Mouse (Mus musculus): ENCODE data around the gene Serhl. TPM values are rescaled to one million over a fixed set of nuclear protein-coding genes. Genes with fewer than 3 reads are reported as not detected.
"Not testable (repeated sequence)": the region's sequence is repeated elsewhere in the genome, so short reads cannot be mapped to it uniquely, and the experiment has no call there.

The Serhl gene
- polyA plus RNA-seq (2014; fragmentation: Nextera tagmentation; extraction: Ambion mirVana), result 56.4 and 68.5 TPM in 2 replicates

DNA sequence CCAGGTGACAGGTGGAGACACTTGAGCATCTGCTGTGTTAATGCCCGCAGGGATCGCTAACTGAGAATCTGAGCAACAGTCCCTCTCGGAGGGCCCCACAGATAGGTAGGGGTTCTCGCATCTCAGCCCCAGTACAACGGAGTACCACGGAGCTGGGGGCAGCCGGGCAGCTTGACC is at the start of gene Serhl:
TSS of gene Serhl (plus strand) at position 78 of the 177 bp plus-strand sequence.
- no peak within 1 kb of the TSS for H3K27ac ChIP-seq (ENCODE audit: low read depth, low read length)

DNA sequence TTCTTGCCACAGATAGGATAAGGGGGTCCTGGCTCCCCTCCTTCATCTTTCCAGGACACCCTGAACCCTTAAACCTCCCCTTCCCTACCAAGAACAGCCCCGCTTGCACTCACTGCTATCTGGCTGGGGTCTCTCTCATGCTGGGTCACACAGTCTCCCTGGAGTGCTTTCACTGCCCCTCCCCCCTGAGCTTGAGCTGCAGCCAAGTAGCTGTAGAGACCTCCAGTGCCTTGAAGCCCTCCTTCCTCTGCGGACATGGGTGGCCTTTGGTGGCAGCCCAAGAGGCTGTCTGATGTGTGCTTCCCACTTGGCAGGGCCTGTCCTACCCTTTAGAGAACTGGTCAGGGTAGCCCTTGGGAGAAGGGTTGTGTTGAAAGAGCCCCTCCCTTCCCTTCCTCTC is 49.1 kb upstream of the Serhl start:
- no peak overlapping the region for H3K4me2 ChIP-seq
- H3K4me3 ChIP-seq (ENCODE audit: low read depth, low read length), result no peak overlapping the region
- no peak for ATAC-seq (replicated peaks; ENCODE audit: insufficient number of reproducible peaks, low FRiP score, low TSS enrichment)
- H3K4me1 ChIP-seq (ENCODE audit: control insufficient read depth, insufficient read depth, low read length), result peaks cover 22% of the 10 kb centered on the region
- peaks cover 5% of the 10 kb centered on the region for H3K27me3 ChIP-seq (ENCODE audit: control insufficient read depth, insufficient read depth, low read length)
- 35% methylated on average over 2 of the region's 2 CpGs for WGBS (ENCODE audit: insufficient replicate concordance)
- no peak overlapping the region for H3K27ac ChIP-seq (ENCODE audit: low read depth, low read length)
- H3K9ac ChIP-seq (ENCODE audit: low read depth, low read length), result no peak overlapping the region
- H3K36me3 ChIP-seq (ENCODE audit: control insufficient read depth, insufficient read depth, low read length), result no peaks in the 10 kb centered on the region
- H3K9me3 ChIP-seq (replicated peaks; ENCODE audit: control insufficient read depth, low read length), result no peaks in the 10 kb centered on the region

More for the DNA sequence above, at the start of gene Serhl:
- no peaks in the 10 kb centered on the region for H3K36me3 ChIP-seq (ENCODE audit: control insufficient read depth, insufficient read depth, low read length)
- H3K9ac ChIP-seq (ENCODE audit: low read depth, low read length), result 0 out of 2 replicates have a peak within 1 kb of the TSS, but pooled peaks have one; percentile 3
- 0 out of 2 replicates have a peak within 1 kb of the TSS, but pooled peaks have one; percentile 10 for H3K4me3 ChIP-seq (ENCODE audit: low read depth, low read length)
- WGBS (ENCODE audit: insufficient replicate concordance), result 16% methylated on average over 7 of the region's 7 CpGs
- H3K9me3 ChIP-seq (replicated peaks; ENCODE audit: control insufficient read depth, low read length), result no peaks in the 10 kb centered on the region
- peak within 1 kb of the TSS; percentile 51 for H3K4me2 ChIP-seq
- no peak for ATAC-seq (replicated peaks; ENCODE audit: insufficient number of reproducible peaks, low FRiP score, low TSS enrichment)
- H3K4me1 ChIP-seq (ENCODE audit: control insufficient read depth, insufficient read depth, low read length), result peaks cover 9% of the 10 kb centered on the region; the same call in 1 of the 2 replicates
- H3K27me3 ChIP-seq (ENCODE audit: control insufficient read depth, insufficient read depth, low read length), result peaks cover 15% of the 10 kb centered on the region

DNA sequence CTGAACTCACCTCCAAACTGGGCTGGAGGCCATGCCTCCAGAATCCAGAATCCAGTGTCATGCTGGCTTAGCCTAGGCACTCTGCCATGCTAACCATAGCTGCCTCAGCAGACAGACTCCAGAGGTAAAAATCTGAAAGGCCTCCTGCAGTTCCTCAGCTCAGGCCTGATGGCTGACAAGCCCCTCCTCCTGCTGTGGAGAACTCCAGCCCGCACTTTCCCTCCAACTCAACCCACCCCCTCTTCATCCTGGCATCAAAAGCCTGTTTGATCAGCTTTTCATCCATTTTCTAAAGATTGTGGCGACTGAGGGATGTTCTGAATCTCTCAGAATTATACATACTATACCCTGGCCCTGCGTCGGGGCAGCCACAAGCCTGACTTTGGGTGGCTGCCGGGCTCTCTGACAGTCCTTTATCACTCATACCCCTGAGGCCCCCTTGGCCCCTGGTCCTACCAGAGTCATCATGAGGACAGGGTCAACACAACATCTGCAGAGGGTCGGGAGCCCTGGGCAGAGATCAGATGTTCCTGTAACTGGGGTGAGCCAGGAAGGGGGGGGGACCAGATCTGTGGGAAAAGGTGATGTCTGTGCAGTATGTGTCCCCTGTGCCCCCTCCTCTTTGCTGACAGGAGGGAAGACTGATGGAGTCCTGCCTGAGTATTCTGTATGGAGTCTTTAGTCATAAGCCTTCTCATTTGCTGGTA is 46.5 kb upstream of the Serhl start:
- Histone ChIP-seq H3K4me3 (ENCODE audit: low read depth, low read length) (no peak overlapping the region), H3K9me3 (replicated peaks; ENCODE audit: control insufficient read depth, low read length) (peaks cover 4% of the 10 kb centered on the region; the same call in 1 of the 2 replicates), H3K36me3 (ENCODE audit: control insufficient read depth, insufficient read depth, low read length) (no peaks in the 10 kb centered on the region), H3K27me3 (ENCODE audit: control insufficient read depth, insufficient read depth, low read length) (no peaks in the 10 kb centered on the region; the same call in 1 of the 2 replicates), H3K4me1 (ENCODE audit: control insufficient read depth, insufficient read depth, low read length) (peaks cover 18% of the 10 kb centered on the region), H3K9ac (ENCODE audit: low read depth, low read length) (peak overlapping the region; percentile 43; the same call in 1 of the 2 replicates), H3K4me2 (peak overlapping the region; percentile 39), H3K27ac (ENCODE audit: low read depth, low read length) (peak overlapping the region; percentile 15; the same call in 1 of the 2 replicates)
- ATAC-seq (replicated peaks; ENCODE audit: insufficient number of reproducible peaks, low FRiP score, low TSS enrichment), result no peak
- 7% methylated on average over 6 of the region's 6 CpGs for WGBS (ENCODE audit: insufficient replicate concordance)

DNA sequence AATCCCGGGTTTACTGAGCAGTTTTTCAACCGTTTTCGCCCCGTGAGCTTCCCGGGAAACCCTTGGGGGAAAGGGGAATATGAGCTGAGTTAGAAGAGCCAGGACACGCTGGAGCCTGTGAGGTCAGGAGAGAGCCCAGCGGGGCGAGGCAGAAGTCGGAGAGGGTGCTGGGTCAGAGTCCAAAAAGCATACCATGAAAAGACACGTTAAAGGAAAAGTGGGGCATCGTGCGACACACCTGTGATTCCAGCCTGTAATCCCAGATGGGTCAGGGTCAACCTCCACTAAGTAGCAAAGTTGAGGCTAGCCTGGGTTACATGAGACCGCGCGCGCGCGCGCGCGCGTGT is 46.0 kb upstream of the Serhl start:
- no peak overlapping the region for H3K4me3 ChIP-seq (ENCODE audit: low read depth, low read length)
- no peaks in the 10 kb centered on the region; the same call in 1 of the 2 replicates for H3K27me3 ChIP-seq (ENCODE audit: control insufficient read depth, insufficient read depth, low read length)
- peaks cover 16% of the 10 kb centered on the region for H3K4me1 ChIP-seq (ENCODE audit: control insufficient read depth, insufficient read depth, low read length)
- H3K36me3 ChIP-seq (ENCODE audit: control insufficient read depth, insufficient read depth, low read length), result no peaks in the 10 kb centered on the region
- H3K4me2 ChIP-seq, result peak overlapping the region; percentile 39; the same call in 1 of the 2 replicates
- H3K9me3 ChIP-seq (replicated peaks; ENCODE audit: control insufficient read depth, low read length), result peaks cover 4% of the 10 kb centered on the region; the same call in 1 of the 2 replicates
- no peak overlapping the region; the same call in 1 of the 2 replicates for H3K27ac ChIP-seq (ENCODE audit: low read depth, low read length)
- H3K9ac ChIP-seq (ENCODE audit: low read depth, low read length), result no peak overlapping the region
- 72% methylated on average over 22 of the region's 22 CpGs for WGBS (ENCODE audit: insufficient replicate concordance)
- ATAC-seq (replicated peaks; ENCODE audit: insufficient number of reproducible peaks, low FRiP score, low TSS enrichment), result no peak

DNA sequence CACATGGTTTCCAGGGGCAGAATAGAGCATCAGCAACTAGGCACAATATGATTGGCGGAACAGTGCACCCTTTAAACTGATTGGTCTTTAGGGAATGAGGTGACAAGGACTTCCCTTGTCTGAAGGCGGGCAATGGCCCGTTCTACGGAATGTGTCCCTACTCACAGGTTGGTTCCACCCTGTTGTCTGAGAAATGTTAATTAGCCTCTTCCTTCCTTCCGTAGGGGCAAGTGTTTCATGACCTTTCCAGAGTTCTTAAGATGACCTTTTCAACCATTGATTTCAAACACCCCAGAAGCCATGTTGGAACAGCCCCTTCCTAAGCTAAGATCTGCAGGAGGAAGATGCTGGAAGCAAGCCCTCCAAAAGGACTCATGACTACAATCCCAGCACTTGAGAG is 43.7 kb upstream of the Serhl start:
- not testable (repeated sequence) for H3K9me3 ChIP-seq (replicated peaks; ENCODE audit: control insufficient read depth, low read length); H3K4me2 ChIP-seq; H3K27ac ChIP-seq (ENCODE audit: low read depth, low read length); H3K9ac ChIP-seq (ENCODE audit: low read depth, low read length); H3K36me3 ChIP-seq (ENCODE audit: control insufficient read depth, insufficient read depth, low read length); H3K4me1 ChIP-seq (ENCODE audit: control insufficient read depth, insufficient read depth, low read length); H3K27me3 ChIP-seq (ENCODE audit: control insufficient read depth, insufficient read depth, low read length); H3K4me3 ChIP-seq (ENCODE audit: low read depth, low read length); ATAC-seq (replicated peaks; ENCODE audit: insufficient number of reproducible peaks, low FRiP score, low TSS enrichment)
- 82% methylated on average over 5 of the region's 5 CpGs for WGBS (ENCODE audit: insufficient replicate concordance)

DNA sequence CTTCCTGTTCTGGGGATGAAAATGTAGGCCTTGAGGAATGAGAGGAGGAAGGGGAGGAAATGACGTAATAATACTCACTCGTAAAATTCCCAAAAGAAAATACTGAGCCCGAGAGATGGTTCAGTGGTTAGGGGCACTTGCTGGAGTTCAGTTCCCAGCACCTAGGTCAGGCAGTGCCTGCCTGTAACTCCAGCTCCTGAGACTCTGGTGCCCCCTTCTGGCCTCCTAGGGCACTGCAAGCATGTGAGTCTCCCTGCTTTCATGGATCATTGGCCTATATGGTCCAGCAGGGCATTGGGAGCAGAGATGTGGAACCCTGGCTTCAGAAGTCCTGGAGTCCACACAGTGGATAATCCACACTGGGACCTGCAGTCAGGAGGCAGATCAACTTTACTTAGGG is 43.0 kb upstream of the Serhl start:
- Histone ChIP-seq H3K36me3 (ENCODE audit: control insufficient read depth, insufficient read depth, low read length) (no peaks in the 10 kb centered on the region), H3K9ac (ENCODE audit: low read depth, low read length) (no peak overlapping the region), H3K4me2 (no peak overlapping the region), H3K27me3 (ENCODE audit: control insufficient read depth, insufficient read depth, low read length) (no peaks in the 10 kb centered on the region; the same call in 1 of the 2 replicates), H3K9me3 (replicated peaks; ENCODE audit: control insufficient read depth, low read length) (peaks cover 4% of the 10 kb centered on the region; the same call in 1 of the 2 replicates), H3K4me1 (ENCODE audit: control insufficient read depth, insufficient read depth, low read length) (peaks cover 9% of the 10 kb centered on the region), H3K4me3 (ENCODE audit: low read depth, low read length) (no peak overlapping the region), H3K27ac (ENCODE audit: low read depth, low read length) (no peak overlapping the region)
- ATAC-seq (replicated peaks; ENCODE audit: insufficient number of reproducible peaks, low FRiP score, low TSS enrichment), result no peak
- 91% methylated on average over 3 of the region's 3 CpGs for WGBS (ENCODE audit: insufficient replicate concordance)

DNA sequence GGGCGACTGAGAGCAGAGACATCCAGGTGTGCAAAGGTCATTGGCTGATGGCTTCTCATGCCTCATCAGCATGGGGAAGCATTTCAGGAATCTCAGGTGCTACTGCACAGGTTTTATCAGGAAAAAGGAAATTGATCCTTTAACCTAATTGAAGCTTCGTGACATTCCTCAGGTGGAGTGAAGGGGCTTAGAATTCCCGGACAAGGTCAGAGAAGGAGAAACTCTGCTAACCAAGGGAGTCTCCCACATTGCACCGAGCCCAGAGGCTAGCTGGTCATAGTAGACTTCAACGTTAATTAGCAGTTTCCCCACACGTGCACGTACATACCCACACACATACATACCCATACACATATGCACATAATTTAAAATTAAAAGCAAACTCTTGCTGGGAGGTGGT is 42.6 kb upstream of the Serhl start:
- 76% methylated on average over 7 of the region's 7 CpGs for WGBS (ENCODE audit: insufficient replicate concordance)
- ATAC-seq (replicated peaks; ENCODE audit: insufficient number of reproducible peaks, low FRiP score, low TSS enrichment), result no peak
- Histone ChIP-seq H3K9ac (ENCODE audit: low read depth, low read length) (no peak overlapping the region), H3K4me1 (ENCODE audit: control insufficient read depth, insufficient read depth, low read length) (peaks cover 9% of the 10 kb centered on the region), H3K36me3 (ENCODE audit: control insufficient read depth, insufficient read depth, low read length) (no peaks in the 10 kb centered on the region), H3K4me2 (no peak overlapping the region), H3K27me3 (ENCODE audit: control insufficient read depth, insufficient read depth, low read length) (no peaks in the 10 kb centered on the region; the same call in 1 of the 2 replicates), H3K9me3 (replicated peaks; ENCODE audit: control insufficient read depth, low read length) (peaks cover 4% of the 10 kb centered on the region; the same call in 1 of the 2 replicates), H3K27ac (ENCODE audit: low read depth, low read length) (no peak overlapping the region), H3K4me3 (ENCODE audit: low read depth, low read length) (no peak overlapping the region)

DNA sequence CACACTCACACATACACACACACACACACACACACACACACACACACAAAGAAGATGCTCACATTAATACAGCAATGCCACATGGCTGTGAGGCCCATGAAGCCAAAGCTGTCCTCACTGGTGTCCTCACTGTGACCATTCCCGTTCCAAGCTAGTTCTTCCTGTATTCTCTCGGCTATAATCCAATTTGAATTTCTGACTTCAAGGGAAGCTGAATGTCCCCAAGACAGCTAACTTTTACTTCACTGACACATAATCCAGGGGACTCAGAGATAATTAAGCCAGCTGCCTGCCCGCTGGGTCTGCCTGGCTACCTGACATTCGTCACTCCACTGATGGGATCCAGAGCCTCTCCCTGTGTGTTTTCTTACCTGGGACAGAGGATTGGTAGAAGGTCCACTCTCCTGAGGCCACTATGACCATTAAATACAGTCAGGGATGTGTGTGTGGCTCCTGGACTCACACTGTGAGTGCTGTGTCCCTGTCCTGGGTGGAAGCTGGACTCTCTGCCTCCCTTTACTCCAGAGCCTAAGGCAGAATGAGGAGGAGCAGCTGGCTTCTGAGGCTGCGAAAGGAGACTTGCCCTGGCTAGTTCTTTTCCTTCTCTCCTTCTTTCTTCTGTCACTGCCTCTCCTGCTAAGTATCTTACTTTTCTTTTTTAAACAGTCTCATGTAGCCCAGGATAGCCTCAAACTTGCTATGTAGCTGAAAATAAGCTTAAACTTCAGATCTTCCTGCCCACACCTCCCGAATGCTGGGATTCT is 36.8 kb upstream of the Serhl start:
- no peak overlapping the region for H3K4me2 ChIP-seq
- WGBS (ENCODE audit: insufficient replicate concordance), result 57% methylated on average over 6 of the region's 6 CpGs
- H3K27me3 ChIP-seq (ENCODE audit: control insufficient read depth, insufficient read depth, low read length), result no peaks in the 10 kb centered on the region
- no peak overlapping the region for H3K4me3 ChIP-seq (ENCODE audit: low read depth, low read length)
- no peaks in the 10 kb centered on the region for H3K36me3 ChIP-seq (ENCODE audit: control insufficient read depth, insufficient read depth, low read length)
- no peak overlapping the region for H3K9ac ChIP-seq (ENCODE audit: low read depth, low read length)
- H3K27ac ChIP-seq (ENCODE audit: low read depth, low read length), result no peak overlapping the region
- no peak for ATAC-seq (replicated peaks; ENCODE audit: insufficient number of reproducible peaks, low FRiP score, low TSS enrichment)
- H3K4me1 ChIP-seq (ENCODE audit: control insufficient read depth, insufficient read depth, low read length), result peaks cover 21% of the 10 kb centered on the region
- H3K9me3 ChIP-seq (replicated peaks; ENCODE audit: control insufficient read depth, low read length), result no peaks in the 10 kb centered on the region
